Mouse (Mus musculus) megakaryocyte-erythroid progenitor cell, adult 5 weeks (primary cell): ENCODE measurements around the gene Olfr1124. TPM values are rescaled to one million over a fixed set of nuclear protein-coding genes. Genes with fewer than 3 reads are reported as not detected.

Experiments
- polyA plus RNA-seq: library from polyadenylated mRNA; stranded (reverse); fragments of >175 nt; gene quantifications from 2 replicates; pipeline ENCODE4 v1.2.3, GENCODE M21; 2012

The Olfr1124 gene
- polyA plus RNA-seq = 0.02 TPM in 1 of 2 replicates, not detected in the other

GRCm38 (mm10) chr2:87429975-87430374 lies at the start of gene Olfr1124:
Gene Olfr1124 (plus strand): TSS chr2:87430275.

DNA sequence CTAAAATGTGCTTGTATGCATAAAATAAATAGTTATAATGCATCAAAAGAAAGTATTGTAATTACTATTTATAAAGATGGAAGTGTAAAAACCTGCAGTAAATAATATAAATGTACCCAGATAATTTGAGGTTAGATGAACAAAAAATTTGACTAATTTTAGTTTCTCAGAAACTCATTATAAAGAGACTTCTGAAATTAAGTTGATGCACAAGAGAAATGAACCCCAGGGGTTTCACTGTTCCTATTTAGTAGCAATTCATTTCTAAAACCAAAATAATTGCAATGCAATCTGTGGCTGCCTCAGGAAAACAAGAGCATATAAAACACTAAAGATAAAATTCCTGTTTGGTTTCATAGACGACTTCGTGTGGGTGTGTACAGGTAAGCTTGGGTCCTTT lies 44.5 kb upstream of the Olfr1124 start, which contains the start of gene Olfr1122:
Gene Olfr1122 (plus strand): TSS at position 301 of the 400 bp plus-strand sequence.

DNA sequence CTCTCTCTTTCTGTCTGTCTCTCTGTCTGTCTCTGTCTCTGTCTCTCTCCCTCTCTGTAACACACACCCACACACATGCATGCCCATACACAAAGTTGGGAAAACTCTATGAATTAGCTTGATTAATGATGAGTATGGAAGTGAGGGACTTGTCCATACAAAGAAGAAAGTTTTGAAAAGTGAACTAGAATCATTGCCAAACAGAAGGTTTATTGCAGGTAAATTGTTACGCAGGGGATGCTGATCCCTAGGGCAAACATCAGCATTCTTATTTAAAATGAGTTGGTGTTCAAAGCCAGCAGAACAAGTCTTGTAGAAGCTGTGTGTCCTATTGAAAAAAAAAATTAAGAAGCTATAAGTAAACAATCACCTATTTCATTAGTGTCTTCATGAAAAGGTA lies 13.7 kb upstream of the Olfr1124 start, which contains the start of gene Olfr1123:
Gene Olfr1123 (plus strand): TSS at position 301 of the 400 bp plus-strand sequence.

GRCm38 (mm10) chr2:87453662-87454061 lies 23.6 kb downstream of the Olfr1124 start, which contains the start of gene Olfr1126:
Gene Olfr1126 (plus strand): TSS chr2:87453962.

Other genes starting within 250 kb of the Olfr1124 start
- not detected in 2 replicates for gene Olfr1112, start 242.5 kb upstream of the Olfr1124 start, polyA plus RNA-seq
- gene Olfr1113, start 221.3 kb upstream of the Olfr1124 start, polyA plus RNA-seq = not detected in 2 replicates
- gene Olfr1115, start 182.3 kb upstream of the Olfr1124 start, polyA plus RNA-seq = not detected in 2 replicates
- not detected in 2 replicates for gene Olfr1116, start 162.7 kb upstream of the Olfr1124 start, polyA plus RNA-seq
- gene Olfr1118, start 122.7 kb upstream of the Olfr1124 start, polyA plus RNA-seq = not detected in 2 replicates
- gene Olfr1120, start 75.5 kb upstream of the Olfr1124 start, polyA plus RNA-seq = not detected in 2 replicates
- not detected in 2 replicates for gene Olfr1121, start 60.4 kb upstream of the Olfr1124 start, polyA plus RNA-seq
- gene Olfr1122, start 44.4 kb upstream of the Olfr1124 start, polyA plus RNA-seq = not detected in 2 replicates
- gene Olfr1123, start 13.6 kb upstream of the Olfr1124 start, polyA plus RNA-seq = not detected in 2 replicates
- not detected in 2 replicates for gene Olfr1126, start 23.7 kb downstream of the Olfr1124 start, polyA plus RNA-seq
- not detected in 2 replicates for gene Pramel7, start 66.8 kb downstream of the Olfr1124 start, polyA plus RNA-seq
- not detected in 2 replicates for gene Pramel6, start 76.3 kb downstream of the Olfr1124 start, polyA plus RNA-seq
- not detected in 2 replicates for gene Olfr153, start 101.5 kb downstream of the Olfr1124 start, polyA plus RNA-seq
- gene Olfr1128, start 115.3 kb downstream of the Olfr1124 start, polyA plus RNA-seq = not detected in 2 replicates
- gene Olfr1129, start 143.6 kb downstream of the Olfr1124 start, polyA plus RNA-seq = not detected in 2 replicates
- gene Olfr1130, start 175.9 kb downstream of the Olfr1124 start, polyA plus RNA-seq = not detected in 2 replicates
- gene Olfr1131, start 196.8 kb downstream of the Olfr1124 start, polyA plus RNA-seq = not detected in 2 replicates
- gene Olfr1132, start 207.3 kb downstream of the Olfr1124 start, polyA plus RNA-seq = not detected in 2 replicates
- not detected in 2 replicates for gene Olfr1133, start 217.1 kb downstream of the Olfr1124 start, polyA plus RNA-seq
- not detected in 2 replicates for gene Olfr1134, start 228.2 kb downstream of the Olfr1124 start, polyA plus RNA-seq
- not detected in 2 replicates for gene Olfr1135, start 243.4 kb downstream of the Olfr1124 start, polyA plus RNA-seq